Mouse (Mus musculus): Measurements from ENCODE around the gene Nkx2-2. TPM values are rescaled to one million over a fixed set of nuclear protein-coding genes. Genes with fewer than 3 reads are reported as not detected.
"Not testable (repeated sequence)": the region's sequence is repeated elsewhere in the genome, so short reads cannot be mapped to it uniquely, and the experiment has no call there.

Gene Nkx2-2
- total and polyA plus RNA-seq, 3 experiments = not detected

DNA sequence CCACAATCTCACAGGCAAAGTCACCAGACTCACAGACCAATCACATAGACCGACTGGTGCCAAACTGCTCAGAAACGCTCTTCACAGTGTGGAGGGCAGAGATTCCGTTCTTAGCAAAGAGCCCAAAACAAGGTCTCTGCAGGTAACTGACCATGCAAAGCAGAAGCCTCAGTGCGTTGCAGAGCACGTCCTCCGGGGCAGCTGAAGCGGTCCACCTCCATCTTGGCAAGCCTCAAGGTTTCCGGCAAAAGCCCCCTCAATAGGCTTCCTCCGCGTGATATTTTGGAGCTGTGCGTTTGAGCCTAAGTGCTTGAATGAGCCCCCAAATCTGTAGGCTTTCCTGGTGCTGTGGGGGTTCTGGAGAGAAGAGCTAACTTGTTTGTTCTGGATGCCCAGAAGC is 18.7 kb downstream of the Nkx2-2 start:
- dilution Hi-C loops (cut with MboI; ENCODE audit: extremely low pct_ligation_motif_present, extremely low pct_unique_long_range_greater_than_20kb, low sequenced_read_pairs) = no loop called here
- no peaks in the 10 kb centered on the region for H3K4me1 ChIP-seq (ENCODE audit: control insufficient read depth in 1 of 2, insufficient read depth in 2 of 2)
- TF ChIP-seq JUND (conservative IDR thresholded peaks at IDR 0.05; ENCODE audit: low read depth, low read length) (no peak), ZC3H11A (IDR thresholded peaks at IDR 0.05; ENCODE audit: low read depth, low read length) (no peak), ETS1 (conservative IDR thresholded peaks at IDR 0.05; ENCODE audit: low read depth, low read length) (no peak), E2F4 (IDR thresholded peaks at IDR 0.05; ENCODE audit: insufficient replicate concordance, low read depth, low read length) (no peak), NRF1 (IDR thresholded peaks at IDR 0.05; ENCODE audit: low read depth, low read length) (no peak), EP300 (IDR thresholded peaks at IDR 0.05; ENCODE audit: low read length) (no peak), JUN (IDR thresholded peaks at IDR 0.05; ENCODE audit: insufficient read depth, low read depth, low read length) (no peak), KAT2A (IDR thresholded peaks at IDR 0.05; ENCODE audit: insufficient replicate concordance, low read length) (no peak), ZNF384 (IDR thresholded peaks at IDR 0.05; ENCODE audit: low read depth, low read length) (no peak), SIN3A (IDR thresholded peaks at IDR 0.05; ENCODE audit: low read length) (no peak), CTCF (conservative IDR thresholded peaks at IDR 0.05 in 1 of 2, IDR thresholded peaks at IDR 0.05 in 1 of 2; ENCODE audit: low read depth in 2 of 2, low read length in 2 of 2) (no peak), HCFC1 (IDR thresholded peaks at IDR 0.05; ENCODE audit: low read depth, low read length) (no peak)
- H3K9me3 ChIP-seq (replicated peaks; ENCODE audit: low read length) = no peaks in the 10 kb centered on the region
- in situ Hi-C loops (cut with MboI; ENCODE audit: low pct_ligation_motif_present, low pct_unique_long_range_greater_than_20kb, low sequenced_read_pairs) = loop anchor here (5.0 to 10.0 kb wide), 2 partner anchors 218 to 560 kb away; no protein-coding TSS in a partner anchor
- H3K4me2 ChIP-seq (ENCODE audit: insufficient read depth, low read depth, poor library complexity, severe bottlenecking) = 0 out of 2 replicates have a peak overlapping the region, but pooled peaks have one; percentile 11
- no peaks in the 10 kb centered on the region for H3K36me3 ChIP-seq (replicated peaks in 1 of 2; ENCODE audit: control insufficient read depth in 1 of 2, insufficient read depth in 1 of 2, low read length in 1 of 2)
- DNase-seq (ENCODE audit: extremely low read depth) = no peak
- H3K79me2 ChIP-seq (replicated peaks; ENCODE audit: control insufficient read depth, extremely low read depth, insufficient read depth, poor library complexity, severe bottlenecking) = no peaks in the 10 kb centered on the region
- H3K27ac ChIP-seq (ENCODE audit: insufficient read depth, low read depth) = no peak overlapping the region
- H3K9ac ChIP-seq (ENCODE audit: insufficient read depth, low read depth) = no peak overlapping the region
- H3K27me3 ChIP-seq (replicated peaks) = peaks cover 3% of the 10 kb centered on the region
- H3K4me3 ChIP-seq (replicated peaks in 1 of 3; ENCODE audit: low read depth in 2 of 3, low read length in 2 of 3, poor library complexity in 1 of 3) = no peak overlapping the region

GRCm38 (mm10) chr2:147173751-147174150 is 20.3 kb downstream of the Nkx2-2 start:
- Histone ChIP-seq H3K36me3 (replicated peaks in 1 of 2; ENCODE audit: control insufficient read depth in 1 of 2, insufficient read depth in 1 of 2, low read length in 1 of 2) (no peaks in the 10 kb centered on the region), H3K4me2 (ENCODE audit: insufficient read depth, low read depth, poor library complexity, severe bottlenecking) (no peak overlapping the region), H3K4me1 (ENCODE audit: control insufficient read depth in 1 of 2, insufficient read depth in 2 of 2) (no peaks in the 10 kb centered on the region), H3K4me3 (replicated peaks in 1 of 3; ENCODE audit: low read depth in 2 of 3, low read length in 2 of 3, poor library complexity in 1 of 3) (no peak overlapping the region), H3K27ac (ENCODE audit: insufficient read depth, low read depth) (no peak overlapping the region), H3K27me3 (replicated peaks) (no peaks in the 10 kb centered on the region), H3K9ac (ENCODE audit: insufficient read depth, low read depth) (no peak overlapping the region), H3K79me2 (replicated peaks; ENCODE audit: control insufficient read depth, extremely low read depth, insufficient read depth, poor library complexity, severe bottlenecking) (no peaks in the 10 kb centered on the region), H3K9me3 (replicated peaks; ENCODE audit: low read length) (no peaks in the 10 kb centered on the region)
- in situ Hi-C loops (cut with MboI; ENCODE audit: low pct_ligation_motif_present, low pct_unique_long_range_greater_than_20kb, low sequenced_read_pairs) (loop anchor here (10.0 kb wide), 1 partner anchor 559 kb away; no protein-coding TSS in a partner anchor), dilution Hi-C loops (cut with MboI; ENCODE audit: extremely low pct_ligation_motif_present, extremely low pct_unique_long_range_greater_than_20kb, low sequenced_read_pairs) (no loop called here)
- no peak for DNase-seq (ENCODE audit: extremely low read depth)
- TF ChIP-seq EP300 (IDR thresholded peaks at IDR 0.05; ENCODE audit: low read length) (no peak), BHLHE40 (IDR thresholded peaks at IDR 0.05; ENCODE audit: low read depth, low read length) (no peak), UBTF (IDR thresholded peaks at IDR 0.05; ENCODE audit: low read depth, low read length) (no peak), USF1 (IDR thresholded peaks at IDR 0.05; ENCODE audit: low read depth, low read length) (no peak), TCF12 (IDR thresholded peaks at IDR 0.05; ENCODE audit: low read depth, low read length) (no peak), MXI1 (IDR thresholded peaks at IDR 0.05; ENCODE audit: low read depth, low read length) (no peak), SMC3 (IDR thresholded peaks at IDR 0.05; ENCODE audit: low read depth, low read length) (no peak), CHD2 (IDR thresholded peaks at IDR 0.05; ENCODE audit: low read length) (no peak), RCOR1 (conservative IDR thresholded peaks at IDR 0.05; ENCODE audit: low read depth, low read length) (no peak), HCFC1 (IDR thresholded peaks at IDR 0.05; ENCODE audit: low read depth, low read length) (no peak), MAFK (IDR thresholded peaks at IDR 0.05; ENCODE audit: insufficient replicate concordance, low read length) (no peak), POLR2AphosphoS2 (IDR thresholded peaks at IDR 0.05; ENCODE audit: low read depth, low read length) (no peak)

GRCm38 (mm10) chr2:147170538-147170937 is 23.5 kb downstream of the Nkx2-2 start:
- DNase-seq (ENCODE audit: extremely low read depth); H3K27me3 ChIP-seq (replicated peaks); H3K4me3 ChIP-seq (replicated peaks in 1 of 3; ENCODE audit: low read depth in 2 of 3, low read length in 2 of 3, poor library complexity in 1 of 3); H3K36me3 ChIP-seq (replicated peaks in 1 of 2; ENCODE audit: control insufficient read depth in 1 of 2, insufficient read depth in 1 of 2, low read length in 1 of 2); H3K4me2 ChIP-seq (ENCODE audit: insufficient read depth, low read depth, poor library complexity, severe bottlenecking); H3K4me1 ChIP-seq (ENCODE audit: control insufficient read depth in 1 of 2, insufficient read depth in 2 of 2); H3K9ac ChIP-seq (ENCODE audit: insufficient read depth, low read depth); H3K79me2 ChIP-seq (replicated peaks; ENCODE audit: control insufficient read depth, extremely low read depth, insufficient read depth, poor library complexity, severe bottlenecking); H3K9me3 ChIP-seq (replicated peaks; ENCODE audit: low read length); H3K27ac ChIP-seq (ENCODE audit: insufficient read depth, low read depth); dilution Hi-C loops (cut with MboI; ENCODE audit: extremely low pct_ligation_motif_present, extremely low pct_unique_long_range_greater_than_20kb, low sequenced_read_pairs): not testable (repeated sequence)
- in situ Hi-C loops (cut with MboI; ENCODE audit: low pct_ligation_motif_present, low pct_unique_long_range_greater_than_20kb, low sequenced_read_pairs) = loop anchor here (10.0 kb wide), 1 partner anchor 556 kb away; no protein-coding TSS in a partner anchor
